Mouse (Mus musculus) hindbrain, embryonic 15.5 days (tissue): ENCODE results near the gene Erg28. TPM values are rescaled to one million over a fixed set of nuclear protein-coding genes. Genes with fewer than 3 reads are reported as not detected.

ENCODE experiments used
- ATAC-seq: fragments of 200-750 bp; cut with Nextera tagmentation; 2 replicates; pipeline ENCODE4 v1.8.0; 2017; ENCODE audit warnings: low read depth, moderate number of reproducible peaks, moderate TSS enrichment; ENCODE audit not compliant: low FRiP score
- H3K27ac ChIP-seq: fragments of 300-500 bp; sonication (generic); replicated peaks from 2 replicates; pipeline ENCODE4 v1.5.1; 2015; ENCODE audit warnings: mild to moderate bottlenecking, inconsistent platforms
- H3K27me3 ChIP-seq: fragments of 300-500 bp; sonication (generic); 2 replicates; pipeline ENCODE4 v1.6.1; 2015; ENCODE audit warnings: control low read depth, inconsistent platforms
- H3K36me3 ChIP-seq: fragments of 300-500 bp; sonication (generic); 2 replicates; pipeline ENCODE4 v1.6.1; 2015; ENCODE audit warnings: control low read depth, inconsistent platforms
- H3K4me1 ChIP-seq: fragments of 300-500 bp; sonication (generic); replicated peaks from 2 replicates; pipeline ENCODE4 v1.6.1; 2015; ENCODE audit warnings: control low read depth, inconsistent platforms
- H3K4me2 ChIP-seq: fragments of 300-500 bp; sonication (generic); 2 replicates; pipeline ENCODE4 v1.6.1; 2015; ENCODE audit warnings: moderate library complexity, mild to moderate bottlenecking, inconsistent platforms
- H3K4me3 ChIP-seq: fragments of 300-500 bp; sonication (generic); 2 replicates; pipeline ENCODE4 v1.5.1; 2015; ENCODE audit warnings: mild to moderate bottlenecking, inconsistent platforms
- H3K9ac ChIP-seq: fragments of 300-500 bp; sonication (generic); 2 replicates; pipeline ENCODE4 v1.6.1; 2015; ENCODE audit warnings: inconsistent platforms
- H3K9me3 ChIP-seq: fragments of 300-500 bp; sonication (generic); 2 replicates; pipeline ENCODE4 v1.6.1; 2016; ENCODE audit warnings: control low read depth, inconsistent platforms
- WGBS: fragments of 180-500 bp; shearing (Covaris S2); methylation state at CpG from one replicate; pipeline ENCODE4 v1.1.7; 2015; 5-methylcytosine and 5-hydroxymethylcytosine counted together
- polyA plus RNA-seq: library from polyadenylated mRNA; unstranded; fragments of >200 nt; fragmentation: Nextera tagmentation; extraction: Ambion mirVana; gene quantifications from 2 replicates; pipeline ENCODE4 v1.2.1, GENCODE M21; 2015

The Erg28 gene
- polyA plus RNA-seq, 1 experiment from 2014 or later = 110 TPM

DNA sequence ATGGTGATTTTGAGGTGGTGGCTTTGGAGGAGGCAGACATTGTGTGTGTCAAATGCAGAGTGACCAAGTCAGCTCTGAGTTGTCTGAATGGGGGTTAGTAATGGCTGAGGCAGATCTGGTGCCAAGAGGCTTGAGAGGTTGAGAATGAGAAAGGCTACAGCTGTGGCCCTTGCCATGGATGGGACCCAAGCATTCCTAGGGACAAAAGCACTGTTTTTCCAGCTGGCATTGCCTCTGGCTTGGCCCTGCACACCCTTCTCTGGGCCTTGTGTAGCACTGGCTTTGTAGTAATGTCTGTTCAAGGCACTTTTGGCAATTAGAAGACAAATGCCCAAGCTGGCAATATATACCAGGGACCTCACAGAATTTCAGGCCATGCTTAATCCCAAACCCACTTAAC lies 13.4 kb downstream of the Erg28 start:
- Histone ChIP-seq H3K4me2 (no peak overlapping the region), H3K27me3 (no peaks in the 10 kb centered on the region), H3K4me1 (no peaks in the 10 kb centered on the region), H3K4me3 (no peak overlapping the region), H3K9ac (no peak overlapping the region), H3K36me3 (peaks cover 24% of the 10 kb centered on the region), H3K27ac (no peak overlapping the region), H3K9me3 (no peaks in the 10 kb centered on the region)
- ATAC-seq = no peak

DNA sequence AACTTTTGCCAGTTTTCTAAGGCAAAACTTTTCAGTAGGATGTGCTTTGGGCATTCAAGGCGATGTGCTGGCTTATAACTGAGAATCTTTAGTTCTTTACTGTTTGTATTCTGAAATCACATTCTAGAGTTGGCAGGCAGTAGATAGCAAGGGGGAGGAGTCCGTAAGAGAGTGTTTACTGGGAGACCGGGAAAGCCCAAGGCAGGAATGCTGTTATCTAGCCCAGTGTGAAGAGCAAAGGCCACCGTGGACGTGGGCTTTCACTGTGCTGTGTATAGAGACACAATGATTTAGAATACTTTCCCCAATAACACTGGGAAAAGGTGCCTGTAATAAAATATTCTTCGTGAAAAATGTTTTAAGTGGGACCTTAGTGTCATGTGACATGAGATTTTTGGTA lies 14.6 kb downstream of the Erg28 start:
- H3K27ac ChIP-seq = no peak overlapping the region
- ATAC-seq = no peak
- peaks cover 14% of the 10 kb centered on the region for H3K36me3 ChIP-seq
- 64% methylated on average over 6 of the region's 6 CpGs for WGBS
- no peaks in the 10 kb centered on the region for H3K9me3 ChIP-seq
- H3K4me2 ChIP-seq = no peak overlapping the region
- H3K27me3 ChIP-seq = no peaks in the 10 kb centered on the region
- no peak overlapping the region for H3K9ac ChIP-seq
- H3K4me3 ChIP-seq = no peak overlapping the region
- no peaks in the 10 kb centered on the region for H3K4me1 ChIP-seq

DNA sequence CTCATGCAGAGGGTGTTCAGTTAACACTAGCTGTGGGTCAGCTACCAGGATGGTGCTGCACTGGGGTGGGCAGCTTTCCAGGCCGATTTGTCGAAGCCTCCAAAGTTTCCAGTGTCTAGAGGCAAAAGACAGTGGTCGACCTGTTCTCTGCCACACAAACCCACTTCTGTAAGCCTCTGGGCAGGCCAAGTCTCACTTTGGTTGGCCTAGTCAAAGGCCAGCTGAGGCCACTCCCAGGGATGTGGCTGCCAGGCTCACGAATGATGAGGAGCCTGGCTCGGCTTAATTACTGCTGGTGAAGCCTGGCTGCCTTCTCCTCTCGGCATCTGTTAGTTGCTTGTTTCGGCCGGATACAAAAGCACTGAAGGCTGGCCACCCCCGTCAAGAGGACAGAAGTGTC lies 24.3 kb downstream of the Erg28 start:
- Histone ChIP-seq H3K4me2 (no peak overlapping the region), H3K27ac (no peak overlapping the region), H3K27me3 (no peaks in the 10 kb centered on the region), H3K4me3 (no peak overlapping the region), H3K9ac (no peak overlapping the region), H3K36me3 (no peaks in the 10 kb centered on the region), H3K4me1 (no peaks in the 10 kb centered on the region), H3K9me3 (no peaks in the 10 kb centered on the region)
- WGBS = 51% methylated on average over 9 of the region's 9 CpGs
- no peak for ATAC-seq

DNA sequence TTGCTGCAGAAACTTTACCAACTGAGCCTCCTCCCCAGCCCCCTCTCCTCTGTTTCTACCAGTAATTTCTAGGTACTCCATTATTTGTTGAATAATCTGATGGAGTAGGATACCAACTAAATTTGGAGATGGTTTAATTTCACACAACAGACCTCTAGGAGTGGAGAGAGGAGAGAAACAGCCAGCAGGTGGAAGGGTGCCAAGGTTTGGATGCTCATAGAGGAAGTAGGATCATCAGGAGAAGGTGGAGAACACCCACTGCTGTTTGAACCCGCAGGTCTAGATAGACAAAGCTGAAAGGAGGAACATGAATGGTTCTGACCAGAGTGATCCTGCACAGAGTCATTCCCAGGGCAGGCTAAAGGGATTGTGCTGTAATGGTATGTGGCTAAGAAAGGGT lies 28.8 kb downstream of the Erg28 start:
- no peaks in the 10 kb centered on the region for H3K4me1 ChIP-seq
- no peak overlapping the region for H3K4me3 ChIP-seq
- 59% methylated on average over 1 of the region's 1 CpGs for WGBS
- H3K4me2 ChIP-seq = no peak overlapping the region
- H3K27me3 ChIP-seq = no peaks in the 10 kb centered on the region
- no peak overlapping the region for H3K27ac ChIP-seq
- no peak for ATAC-seq
- no peaks in the 10 kb centered on the region for H3K36me3 ChIP-seq
- no peak overlapping the region for H3K9ac ChIP-seq
- H3K9me3 ChIP-seq = no peaks in the 10 kb centered on the region

DNA sequence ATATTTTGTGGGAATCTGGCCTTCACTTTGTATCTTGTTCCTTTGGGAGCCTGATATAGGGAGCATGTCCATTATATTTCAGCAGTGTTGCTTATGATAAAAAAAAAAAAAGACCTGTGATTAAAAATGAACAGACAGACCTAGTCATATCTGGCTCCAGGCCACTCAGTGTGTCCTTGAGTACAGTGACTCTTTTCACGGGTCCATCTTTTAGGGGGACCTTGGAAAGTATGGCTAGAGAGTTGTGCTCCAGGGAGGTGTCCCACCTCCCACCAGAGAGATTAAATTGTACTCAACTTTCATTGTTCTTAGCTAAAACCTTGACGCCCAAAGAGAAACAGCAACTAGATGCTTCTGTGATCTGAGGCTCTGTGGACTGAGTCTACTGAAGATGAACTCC lies 30.3 kb downstream of the Erg28 start:
- Histone ChIP-seq H3K4me3 (no peak overlapping the region), H3K27ac (no peak overlapping the region), H3K9ac (no peak overlapping the region), H3K36me3 (no peaks in the 10 kb centered on the region), H3K27me3 (no peaks in the 10 kb centered on the region), H3K4me1 (no peaks in the 10 kb centered on the region), H3K4me2 (no peak overlapping the region), H3K9me3 (no peaks in the 10 kb centered on the region)
- WGBS = 86% methylated on average over 2 of the region's 2 CpGs
- no peak for ATAC-seq

DNA sequence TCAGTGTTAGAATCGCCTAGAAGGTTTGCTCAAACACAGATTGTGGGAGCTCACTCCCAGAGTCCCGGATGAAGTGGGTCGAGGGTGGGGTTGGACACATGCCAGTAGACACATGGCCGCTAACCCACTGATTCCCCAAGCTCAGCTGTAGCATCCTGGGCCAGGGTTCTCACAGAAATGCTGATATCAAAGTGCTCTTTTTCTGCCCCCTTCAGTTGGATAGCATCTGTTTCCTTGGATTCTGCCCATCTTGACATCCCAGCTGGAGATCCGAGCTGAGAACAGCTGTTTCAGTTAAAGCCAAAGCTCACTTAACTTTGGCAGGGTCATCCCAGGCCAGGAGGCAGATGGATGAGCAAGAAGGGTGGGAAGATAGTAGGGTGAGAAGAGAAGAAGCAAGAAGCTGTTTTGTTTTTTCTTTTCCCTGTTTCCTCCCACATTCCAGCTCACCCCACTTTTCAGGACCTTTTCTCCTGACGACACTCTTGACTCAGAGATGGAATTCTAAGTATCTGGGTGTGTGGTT lies 31.5 kb downstream of the Erg28 start:
- Histone ChIP-seq H3K27ac (no peak overlapping the region), H3K27me3 (no peaks in the 10 kb centered on the region), H3K36me3 (no peaks in the 10 kb centered on the region), H3K4me3 (no peak overlapping the region), H3K4me2 (no peak overlapping the region), H3K9me3 (no peaks in the 10 kb centered on the region), H3K9ac (no peak overlapping the region), H3K4me1 (no peaks in the 10 kb centered on the region)
- WGBS = 59% methylated on average over 6 of the region's 6 CpGs
- ATAC-seq = no peak

DNA sequence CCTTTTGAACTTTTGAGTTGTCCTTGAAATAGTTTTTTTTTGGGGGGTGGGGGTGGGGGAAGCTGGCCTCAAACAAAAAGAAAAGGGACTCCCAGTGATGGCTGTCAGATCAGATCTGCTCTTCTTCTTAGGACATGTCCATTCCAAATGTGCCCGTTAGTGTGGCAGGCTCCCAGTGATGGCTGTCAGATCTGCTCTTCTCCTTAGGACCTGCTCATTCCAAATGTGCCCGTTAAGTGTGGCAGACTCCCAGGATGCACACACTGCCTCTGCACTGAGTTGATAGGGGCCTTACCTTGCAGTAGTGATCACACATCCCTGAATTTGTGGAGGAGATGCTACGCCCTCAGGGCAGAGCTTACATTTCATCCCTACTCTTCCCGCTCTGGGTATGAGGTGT lies 32.2 kb downstream of the Erg28 start:
- Histone ChIP-seq H3K4me2 (no peak overlapping the region), H3K9me3 (no peaks in the 10 kb centered on the region), H3K36me3 (no peaks in the 10 kb centered on the region), H3K27me3 (no peaks in the 10 kb centered on the region), H3K27ac (no peak overlapping the region), H3K4me3 (no peak overlapping the region), H3K4me1 (no peaks in the 10 kb centered on the region), H3K9ac (no peak overlapping the region)
- no peak for ATAC-seq
- 81% methylated on average over 4 of the region's 4 CpGs for WGBS

DNA sequence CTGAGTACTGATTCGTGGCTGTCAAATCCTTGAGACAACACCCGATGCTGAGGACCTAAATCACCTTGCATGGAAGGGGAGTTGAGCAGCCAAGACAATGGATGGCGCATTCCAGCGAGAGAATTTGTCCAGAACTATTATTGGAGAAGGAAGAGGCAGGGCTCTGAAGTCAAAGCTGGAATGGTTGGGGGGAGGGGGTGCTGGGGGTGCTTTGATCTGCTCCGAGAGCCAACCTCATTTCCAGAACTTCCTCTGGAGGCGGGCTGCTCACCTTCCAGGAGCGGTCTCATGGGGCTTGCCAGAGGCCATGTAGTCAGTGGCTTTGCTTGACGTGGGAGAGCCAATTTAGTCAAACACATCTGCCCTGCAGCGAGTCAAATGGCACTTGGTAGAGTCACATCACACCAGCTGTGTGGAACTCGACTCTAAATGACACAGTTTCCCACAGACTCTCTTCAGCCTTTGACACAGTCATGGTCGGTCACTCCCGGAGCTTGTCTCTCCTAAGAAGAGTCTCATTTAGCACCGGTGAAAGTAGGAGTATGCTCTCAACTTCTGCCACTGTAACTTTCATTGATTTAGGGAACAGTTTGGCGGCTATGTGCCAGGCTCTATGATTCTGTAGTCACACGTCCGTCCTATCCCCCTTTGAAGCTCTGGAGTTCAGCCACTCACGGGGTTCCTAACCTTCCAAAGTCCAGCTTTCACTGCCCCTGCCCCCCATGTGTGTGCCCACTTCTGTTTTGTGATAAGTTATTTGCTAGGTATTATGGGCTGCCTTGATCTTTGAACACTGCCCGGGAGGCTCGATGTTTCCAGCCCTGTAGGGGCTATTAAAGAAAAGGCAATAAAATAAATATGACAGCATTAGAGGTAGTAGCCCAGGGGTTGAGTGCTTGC lies 39.2 kb downstream of the Erg28 start:
- no peak overlapping the region for H3K4me2 ChIP-seq
- no peak overlapping the region for H3K4me3 ChIP-seq
- no peaks in the 10 kb centered on the region for H3K9me3 ChIP-seq
- no peak overlapping the region for H3K27ac ChIP-seq
- no peaks in the 10 kb centered on the region for H3K36me3 ChIP-seq
- 77% methylated on average over 19 of the region's 19 CpGs for WGBS
- no peaks in the 10 kb centered on the region for H3K27me3 ChIP-seq
- H3K9ac ChIP-seq = no peak overlapping the region
- no peaks in the 10 kb centered on the region for H3K4me1 ChIP-seq
- ATAC-seq = no peak

DNA sequence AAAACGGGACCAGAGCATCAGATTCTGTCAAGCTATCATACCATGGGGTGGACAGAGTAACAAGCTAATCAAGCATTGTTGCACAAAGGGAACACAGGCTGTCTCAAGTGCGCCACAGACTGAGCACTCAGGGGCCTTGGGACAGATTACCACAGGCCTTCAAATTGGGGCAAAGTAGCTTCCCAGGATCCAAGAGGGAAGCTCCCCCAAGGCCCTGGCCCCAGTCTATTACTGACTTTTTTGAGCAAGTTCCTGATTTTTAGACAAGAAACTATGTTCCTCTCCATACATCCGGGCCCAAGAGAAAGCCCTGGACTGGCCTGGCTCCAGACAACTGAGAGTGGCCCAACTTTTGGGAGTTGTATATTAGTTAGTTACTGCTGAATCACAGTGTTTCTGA lies 42.7 kb downstream of the Erg28 start:
- Histone ChIP-seq H3K9ac (no peak overlapping the region), H3K36me3 (no peaks in the 10 kb centered on the region), H3K9me3 (no peaks in the 10 kb centered on the region), H3K4me1 (no peaks in the 10 kb centered on the region), H3K27me3 (no peaks in the 10 kb centered on the region), H3K27ac (no peak overlapping the region), H3K4me3 (no peak overlapping the region), H3K4me2 (no peak overlapping the region)
- 83% methylated on average over 3 of the region's 3 CpGs for WGBS
- no peak for ATAC-seq

DNA sequence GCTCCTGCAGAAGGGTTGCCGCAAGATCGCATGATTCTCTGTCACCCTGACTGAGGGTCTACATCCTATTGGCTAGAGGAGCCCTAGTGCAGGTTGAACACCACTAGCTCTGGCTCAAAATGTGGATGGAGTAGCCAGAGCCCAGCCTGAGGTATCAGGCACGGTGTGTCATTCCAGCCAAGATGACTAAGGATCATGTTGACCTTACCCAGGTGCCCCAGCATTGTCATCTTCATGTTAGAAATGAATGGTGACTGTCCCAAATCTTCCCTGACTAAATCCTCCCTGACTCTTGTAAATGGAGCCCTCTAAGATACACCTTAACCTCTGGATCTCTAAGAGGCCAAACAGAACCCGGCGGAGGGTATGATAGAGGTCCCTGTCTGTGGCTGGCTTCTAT lies 44.6 kb downstream of the Erg28 start:
- H3K27me3 ChIP-seq = no peaks in the 10 kb centered on the region
- ATAC-seq = no peak
- H3K4me3 ChIP-seq = no peak overlapping the region
- no peaks in the 10 kb centered on the region for H3K36me3 ChIP-seq
- no peaks in the 10 kb centered on the region for H3K4me1 ChIP-seq
- no peak overlapping the region for H3K4me2 ChIP-seq
- WGBS = 96% methylated on average over 5 of the region's 5 CpGs
- no peaks in the 10 kb centered on the region for H3K9me3 ChIP-seq
- no peak overlapping the region for H3K27ac ChIP-seq
- H3K9ac ChIP-seq = no peak overlapping the region

DNA sequence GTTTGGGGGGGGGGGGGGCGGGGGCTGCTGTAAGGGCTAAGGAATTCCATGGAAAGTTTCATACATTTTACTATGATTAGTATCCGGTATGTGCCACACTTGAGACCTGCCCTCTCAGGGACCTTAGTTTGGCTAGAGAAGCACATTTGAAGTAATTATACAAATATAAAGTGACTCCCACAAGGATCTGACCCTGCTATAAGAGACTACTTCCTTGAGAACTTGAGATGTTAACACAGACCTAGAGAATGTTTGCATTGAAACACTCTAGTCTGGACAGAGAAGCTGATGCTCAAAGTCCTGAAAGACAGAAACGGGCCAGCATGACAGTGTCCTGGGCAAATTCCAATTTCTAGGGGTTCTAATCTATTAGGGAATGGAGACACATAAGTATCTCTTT lies 45.4 kb downstream of the Erg28 start:
- Histone ChIP-seq H3K9me3 (no peaks in the 10 kb centered on the region), H3K4me1 (no peaks in the 10 kb centered on the region), H3K4me3 (no peak overlapping the region), H3K9ac (no peak overlapping the region), H3K27ac (no peak overlapping the region), H3K36me3 (no peaks in the 10 kb centered on the region), H3K27me3 (no peaks in the 10 kb centered on the region), H3K4me2 (no peak overlapping the region)
- WGBS = 80% methylated on average over 3 of the region's 3 CpGs
- no peak for ATAC-seq

DNA sequence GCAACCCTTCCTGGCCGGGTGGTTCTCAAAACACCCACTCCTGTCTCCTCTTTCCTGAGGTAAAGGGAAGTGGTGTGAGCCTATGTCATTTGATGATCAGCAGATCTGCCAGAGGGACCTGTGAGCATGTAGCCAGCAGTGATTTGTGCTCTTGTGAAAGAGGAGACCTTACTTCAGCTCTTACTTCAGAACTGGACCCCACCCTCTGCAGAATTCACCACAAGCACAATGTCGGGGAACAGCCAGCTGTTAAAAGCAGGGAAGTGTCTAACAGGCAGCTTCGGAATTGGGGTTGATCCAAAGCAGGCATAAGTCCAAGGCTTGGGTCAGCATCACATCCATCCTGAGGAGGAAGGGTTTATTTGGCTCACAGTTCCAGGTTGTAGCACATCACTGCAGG lies 53.0 kb downstream of the Erg28 start:
- no peaks in the 10 kb centered on the region for H3K9me3 ChIP-seq
- H3K36me3 ChIP-seq = no peaks in the 10 kb centered on the region
- no peak overlapping the region for H3K4me2 ChIP-seq
- no peak overlapping the region for H3K27ac ChIP-seq
- H3K4me1 ChIP-seq = no peaks in the 10 kb centered on the region
- WGBS = 78% methylated on average over 3 of the region's 3 CpGs
- no peaks in the 10 kb centered on the region for H3K27me3 ChIP-seq
- H3K4me3 ChIP-seq = no peak overlapping the region
- no peak for ATAC-seq
- no peak overlapping the region for H3K9ac ChIP-seq

DNA sequence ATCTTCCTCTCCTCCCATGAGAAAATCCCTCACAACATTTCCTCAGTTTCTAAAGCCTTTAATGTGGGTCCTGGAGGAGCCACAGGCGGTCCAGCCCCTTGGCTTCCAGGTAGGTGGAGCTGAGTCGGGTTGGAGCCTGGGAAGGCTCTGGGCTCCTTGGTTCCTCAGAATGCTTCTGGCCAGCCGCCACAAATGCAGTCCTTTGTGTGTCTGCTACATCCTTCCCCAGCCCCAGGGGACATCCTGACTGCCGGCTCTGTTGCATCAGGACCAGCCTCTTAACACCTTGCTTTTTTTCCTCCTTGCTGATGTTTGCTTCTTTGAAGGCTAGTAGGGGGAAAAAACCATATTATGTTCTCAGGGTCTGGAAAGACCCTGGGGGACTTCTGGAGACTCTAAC lies 56.6 kb downstream of the Erg28 start:
- no peaks in the 10 kb centered on the region for H3K4me1 ChIP-seq

More for the DNA sequence above, 56.6 kb downstream of the Erg28 start:
- H3K4me2 ChIP-seq = no peak overlapping the region
- no peak overlapping the region for H3K27ac ChIP-seq
- H3K9ac ChIP-seq = no peak overlapping the region
- no peaks in the 10 kb centered on the region for H3K9me3 ChIP-seq
- no peak overlapping the region for H3K4me3 ChIP-seq
- WGBS = 64% methylated on average over 4 of the region's 4 CpGs
- no peak for ATAC-seq
- H3K27me3 ChIP-seq = no peaks in the 10 kb centered on the region
- no peaks in the 10 kb centered on the region for H3K36me3 ChIP-seq
